Mouse (Mus musculus) heart, embryonic 10.5 days (tissue): ENCODE measurements around the gene Mpv17. TPM values are rescaled to one million over a fixed set of nuclear protein-coding genes. Genes with fewer than 3 reads are reported as not detected.

Source experiments
- polyA plus RNA-seq: library from polyadenylated mRNA; unstranded; fragments of >200 nt; fragmentation: Nextera tagmentation; extraction: Ambion mirVana; gene quantifications from 2 replicates; pipeline ENCODE4 v1.2.1, GENCODE M21; 2016

The Mpv17 gene
- polyA plus RNA-seq, 1 experiment from 2014 or later, result 77.3 TPM

Other genes with a start within 250 kb of the Mpv17 start
- 432 and 455 TPM in 2 replicates for gene Ost4, start 246.5 kb downstream of the Mpv17 start, polyA plus RNA-seq
- gene Emilin1, start 240.8 kb downstream of the Mpv17 start, polyA plus RNA-seq, result 166 and 172 TPM in 2 replicates
- 10.5 and 14.5 TPM in 2 replicates for gene Khk, start 232.8 kb downstream of the Mpv17 start, polyA plus RNA-seq
- gene Cgref1, start 208.7 kb downstream of the Mpv17 start, polyA plus RNA-seq, result 5.5 and 6.0 TPM in 2 replicates
- 118 and 124 TPM in 2 replicates for gene Preb, start 193.9 kb downstream of the Mpv17 start, polyA plus RNA-seq
- gene Tcf23, start 185.6 kb downstream of the Mpv17 start, polyA plus RNA-seq, result 0.11 and 0.17 TPM in 2 replicates
- gene Atraid, start 105.9 kb downstream of the Mpv17 start, polyA plus RNA-seq, result 79.7 and 87.6 TPM in 2 replicates
- 9.9 and 11.3 TPM in 2 replicates for gene Slc5a6, start 105.3 kb downstream of the Mpv17 start, polyA plus RNA-seq
- gene Cad, start 99.5 kb downstream of the Mpv17 start, polyA plus RNA-seq, result 42.7 and 50.9 TPM in 2 replicates
- not detected in 2 replicates for gene Dnajc5g, start 48.0 kb downstream of the Mpv17 start, polyA plus RNA-seq
- gene Slc30a3, start 46.0 kb downstream of the Mpv17 start, polyA plus RNA-seq, result 0.62 and 0.67 TPM in 2 replicates
- 17.0 and 23.8 TPM in 2 replicates for gene Trim54, start 37.5 kb downstream of the Mpv17 start, polyA plus RNA-seq
- not detected in 2 replicates for gene Ucn, start 15.4 kb downstream of the Mpv17 start, polyA plus RNA-seq
- gene Gm29609, start 25.7 kb upstream of the Mpv17 start, polyA plus RNA-seq, result 0.77 and 1.00 TPM in 2 replicates
- gene Gtf3c2, start 25.9 kb upstream of the Mpv17 start, polyA plus RNA-seq, result 67.1 and 81.9 TPM in 2 replicates
- 133 TPM in 2 replicates for gene Snx17, start 39.0 kb upstream of the Mpv17 start, polyA plus RNA-seq
- gene Eif2b4, start 39.2 kb upstream of the Mpv17 start, polyA plus RNA-seq, result 73.4 and 77.6 TPM in 2 replicates
- 7.3 and 11.0 TPM in 2 replicates for gene Zfp513, start 48.1 kb upstream of the Mpv17 start, polyA plus RNA-seq
- 148 and 151 TPM in 2 replicates for gene Ppm1g, start 66.4 kb upstream of the Mpv17 start, polyA plus RNA-seq
- gene Nrbp1, start 86.6 kb upstream of the Mpv17 start, polyA plus RNA-seq, result 149 and 153 TPM in 2 replicates
- gene Gm9970, start 87.0 kb upstream of the Mpv17 start, polyA plus RNA-seq, result 0.28 TPM in 1 of 2 replicates, not detected in the other
- 10.2 and 13.1 TPM in 2 replicates for gene Krtcap3, start 97.4 kb upstream of the Mpv17 start, polyA plus RNA-seq
- gene Ift172, start 136.9 kb upstream of the Mpv17 start, polyA plus RNA-seq, result 28.6 and 31.1 TPM in 2 replicates
- 30.2 and 51.9 TPM in 2 replicates for gene Fndc4, start 141.8 kb upstream of the Mpv17 start, polyA plus RNA-seq
- gene Gckr, start 143.2 kb upstream of the Mpv17 start, polyA plus RNA-seq, result 0.15 and 0.63 TPM in 2 replicates